Mouse (Mus musculus) liver, embryonic 15.5 days (tissue): ENCODE measurements around the gene Cry2. TPM values are rescaled to one million over a fixed set of nuclear protein-coding genes. Genes with fewer than 3 reads are reported as not detected.
A peak's percentile ranks its signal among the peaks of the same experiment; 100 is the strongest.

ENCODE experiments used
- ATAC-seq: fragments of 200-750 bp; cut with Nextera tagmentation; 2 replicates; pipeline ENCODE4 v1.8.0; 2017; ENCODE audit warnings: moderate number of reproducible peaks, mild to moderate bottlenecking, moderate library complexity; ENCODE audit not compliant: insufficient read depth
- H3K27ac ChIP-seq: fragments of 300-500 bp; sonication (generic); replicated peaks from 2 replicates; pipeline ENCODE4 v1.5.1; 2015; ENCODE audit warnings: mild to moderate bottlenecking, inconsistent platforms
- H3K27me3 ChIP-seq: fragments of 300-500 bp; sonication (generic); 2 replicates; pipeline ENCODE4 v1.6.1; 2015; ENCODE audit warnings: mild to moderate bottlenecking, inconsistent platforms
- H3K36me3 ChIP-seq: fragments of 300-500 bp; sonication (generic); replicated peaks from 2 replicates; pipeline ENCODE4 v1.6.1; 2015; ENCODE audit warnings: moderate library complexity, mild to moderate bottlenecking, inconsistent platforms
- H3K4me1 ChIP-seq: fragments of 300-500 bp; sonication (generic); replicated peaks from 2 replicates; pipeline ENCODE4 v1.6.1; 2015; ENCODE audit warnings: inconsistent platforms
- H3K4me2 ChIP-seq: fragments of 300-500 bp; sonication (generic); 2 replicates; pipeline ENCODE4 v1.6.1; 2015; ENCODE audit warnings: moderate library complexity, mild to moderate bottlenecking, inconsistent platforms
- H3K4me3 ChIP-seq: fragments of 300-500 bp; sonication (generic); replicated peaks from 2 replicates; pipeline ENCODE4 v1.5.1; 2015; ENCODE audit warnings: mild to moderate bottlenecking, inconsistent platforms
- H3K9ac ChIP-seq: fragments of 300-500 bp; sonication (generic); 2 replicates; pipeline ENCODE4 v1.6.1; 2015; ENCODE audit warnings: moderate library complexity, mild to moderate bottlenecking, inconsistent platforms
- H3K9me3 ChIP-seq: fragments of 300-500 bp; sonication (generic); replicated peaks from 2 replicates; pipeline ENCODE4 v1.6.1; 2016; ENCODE audit warnings: inconsistent platforms
- WGBS: fragments of 180-500 bp; shearing (Covaris S2); methylation state at CpG from one replicate; pipeline ENCODE4 v1.1.7; 2015; ENCODE audit warnings: mixed read lengths; ENCODE audit not compliant: insufficient replicate concordance; 5-methylcytosine and 5-hydroxymethylcytosine counted together
- microRNA-seq: library from miRNA; unstranded; fragments of <30 nt; microRNA quantifications from one replicate; pipeline ENCODE4, GENCODE M21; 2016
- polyA plus RNA-seq: library from polyadenylated mRNA; unstranded; fragments of >200 nt; fragmentation: Nextera tagmentation; extraction: Ambion mirVana; gene quantifications from 2 replicates; pipeline ENCODE4 v1.2.1, GENCODE M21; 2015

The Cry2 gene
- polyA plus RNA-seq, 1 experiment from 2014 or later, result 11.2 TPM

- no peak overlapping the region for H3K9ac ChIP-seq
- no peak overlapping the region for H3K27ac ChIP-seq
- 0 out of 2 replicates have a peak, but pooled peaks cover 8% of the 10 kb centered on the region for H3K27me3 ChIP-seq
- no peak overlapping the region for H3K4me3 ChIP-seq
- H3K4me2 ChIP-seq, result no peak overlapping the region
- no peak for ATAC-seq
- WGBS, result 73% methylated on average over 6 of the region's 6 CpGs
- H3K9me3 ChIP-seq, result no peaks in the 10 kb centered on the region
- peaks cover 5% of the 10 kb centered on the region; the same call in 1 of the 2 replicates for H3K36me3 ChIP-seq
- H3K4me1 ChIP-seq, result no peaks in the 10 kb centered on the region; the same call in 1 of the 2 replicates
Observed at GRCm38 (mm10) chr2:92362571-92363228, 71.1 kb downstream of the Cry2 start.

GRCm38 (mm10) chr2:92361795-92362194 is 72.0 kb downstream of the Cry2 start:
- no peak overlapping the region for H3K4me2 ChIP-seq
- no peak overlapping the region for H3K4me3 ChIP-seq
- H3K4me1 ChIP-seq, result no peaks in the 10 kb centered on the region; the same call in 1 of the 2 replicates
- H3K27ac ChIP-seq, result no peak overlapping the region
- ATAC-seq, result no peak
- H3K36me3 ChIP-seq, result peaks cover 5% of the 10 kb centered on the region; the same call in 1 of the 2 replicates
- H3K27me3 ChIP-seq, result 0 out of 2 replicates have a peak, but pooled peaks cover 2% of the 10 kb centered on the region
- 62% methylated on average over 8 of the region's 8 CpGs for WGBS
- H3K9ac ChIP-seq, result no peak overlapping the region
- H3K9me3 ChIP-seq, result no peaks in the 10 kb centered on the region

GRCm38 (mm10) chr2:92360893-92361292 is 73.0 kb downstream of the Cry2 start:
- H3K36me3 ChIP-seq, result peaks cover 5% of the 10 kb centered on the region; the same call in 1 of the 2 replicates
- no peaks in the 10 kb centered on the region for H3K9me3 ChIP-seq
- no peak overlapping the region for H3K27ac ChIP-seq
- no peak overlapping the region for H3K4me2 ChIP-seq
- H3K4me3 ChIP-seq, result no peak overlapping the region
- ATAC-seq, result peak; percentile 47; the same call in 1 of the 2 replicates
- H3K9ac ChIP-seq, result no peak overlapping the region
- no peaks in the 10 kb centered on the region; the same call in 1 of the 2 replicates for H3K4me1 ChIP-seq
- 26% methylated on average over 12 of the region's 12 CpGs for WGBS
- H3K27me3 ChIP-seq, result no peaks in the 10 kb centered on the region

GRCm38 (mm10) chr2:92360186-92360823 is 73.5 kb downstream of the Cry2 start:
- peaks cover 5% of the 10 kb centered on the region; the same call in 1 of the 2 replicates for H3K36me3 ChIP-seq
- no peak overlapping the region for H3K27ac ChIP-seq
- no peaks in the 10 kb centered on the region for H3K9me3 ChIP-seq
- H3K4me2 ChIP-seq, result no peak overlapping the region
- no peaks in the 10 kb centered on the region; the same call in 1 of the 2 replicates for H3K4me1 ChIP-seq
- H3K9ac ChIP-seq, result no peak overlapping the region
- no peaks in the 10 kb centered on the region for H3K27me3 ChIP-seq
- no peak overlapping the region for H3K4me3 ChIP-seq
- ATAC-seq, result no peak
- 71% methylated on average over 25 of the region's 25 CpGs for WGBS

GRCm38 (mm10) chr2:92359301-92359700 is 74.5 kb downstream of the Cry2 start:
- H3K27ac ChIP-seq, result no peak overlapping the region
- H3K4me3 ChIP-seq, result no peak overlapping the region
- ATAC-seq, result no peak
- no peaks in the 10 kb centered on the region for H3K9me3 ChIP-seq
- H3K9ac ChIP-seq, result no peak overlapping the region
- peaks cover 5% of the 10 kb centered on the region; the same call in 1 of the 2 replicates for H3K36me3 ChIP-seq
- 72% methylated on average over 2 of the region's 2 CpGs for WGBS
- no peak overlapping the region for H3K4me2 ChIP-seq
- no peaks in the 10 kb centered on the region for H3K27me3 ChIP-seq
- H3K4me1 ChIP-seq, result no peaks in the 10 kb centered on the region; the same call in 1 of the 2 replicates

- Histone ChIP-seq H3K27me3 (no peaks in the 10 kb centered on the region), H3K9me3 (no peaks in the 10 kb centered on the region), H3K9ac (no peak overlapping the region), H3K4me1 (no peaks in the 10 kb centered on the region; the same call in 1 of the 2 replicates), H3K4me2 (no peak overlapping the region), H3K36me3 (peaks cover 5% of the 10 kb centered on the region; the same call in 1 of the 2 replicates), H3K27ac (no peak overlapping the region), H3K4me3 (no peak overlapping the region)
- ATAC-seq, result no peak
- WGBS, result 50% methylated on average over 6 of the region's 6 CpGs
Observed at GRCm38 (mm10) chr2:92354224-92354623, 79.6 kb downstream of the Cry2 start.

Small RNA genes within 50 kb of the gene (microRNA-seq; reads per million reads assigned to microRNA genes)
- not detected for gene Mir7000

Other genes with a start within 250 kb of the Cry2 start
- gene Pex16, start 59.4 kb downstream of the Cry2 start, polyA plus RNA-seq, result 22.4 and 26.2 TPM in 2 replicates
- 2.4 and 3.5 TPM in 2 replicates for gene Large2, start 59.2 kb downstream of the Cry2 start, polyA plus RNA-seq
- gene 1700029I15Rik, start 51.5 kb downstream of the Cry2 start, polyA plus RNA-seq, result 1.4 and 1.5 TPM in 2 replicates
- gene Mapk8ip1, start 32.8 kb downstream of the Cry2 start, polyA plus RNA-seq, result 1.8 and 1.9 TPM in 2 replicates
- 11.0 and 11.6 TPM in 2 replicates for gene Slc35c1, start 26.5 kb upstream of the Cry2 start, polyA plus RNA-seq
- gene Chst1, start 165.7 kb upstream of the Cry2 start, polyA plus RNA-seq, result 0.10 and 0.24 TPM in 2 replicates